Mouse (Mus musculus) kidney, adult 8-10 months (tissue): Measurements from ENCODE around the gene Emid1.
A peak's percentile ranks its signal among the peaks of the same experiment; 100 is the strongest.

Source experiments
- DNase-seq, 2 experiments: peaks; one replicate each; pipeline ENCODE4 v3.0.0; 2022

Gene Emid1

DNA sequence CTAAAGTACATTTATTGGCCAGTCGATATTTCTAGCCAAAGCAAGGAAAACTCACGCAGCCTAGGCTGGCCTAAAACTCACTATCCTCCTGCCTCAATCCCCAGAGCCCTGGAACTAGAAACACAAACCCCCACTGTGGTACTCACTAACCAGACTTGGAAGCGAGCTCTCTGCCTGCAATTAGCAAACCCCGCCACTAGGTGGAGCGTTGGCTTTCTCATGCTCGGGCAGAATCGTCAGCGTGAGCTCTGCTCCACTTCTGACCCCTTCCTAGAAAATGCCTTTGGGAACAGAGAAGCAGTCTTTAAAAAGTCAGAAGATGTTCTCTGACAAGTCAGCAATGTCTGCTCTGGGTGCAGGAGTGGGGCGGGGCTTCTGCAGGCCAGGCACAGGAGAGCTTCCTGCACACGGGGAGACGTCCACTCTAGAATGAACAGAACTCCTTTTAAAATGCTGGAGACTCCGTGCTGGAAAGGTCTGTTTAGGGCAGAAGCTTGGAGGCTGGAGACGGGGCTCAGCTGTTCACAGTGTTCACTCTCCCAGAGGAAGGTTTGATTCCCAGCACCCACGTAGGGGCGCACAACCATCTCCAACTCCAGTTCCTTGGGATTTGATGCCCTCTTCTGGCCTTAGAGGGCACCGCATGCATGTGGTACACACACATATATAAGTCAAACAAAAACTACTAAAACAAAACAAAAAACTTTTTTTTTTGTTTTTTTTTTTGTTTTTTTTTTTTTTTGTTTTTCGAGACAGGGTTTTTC is 8.8 kb upstream of the Emid1 start:
- DNase-seq, result peak in 1 of 2 experiments; percentile 56

DNA sequence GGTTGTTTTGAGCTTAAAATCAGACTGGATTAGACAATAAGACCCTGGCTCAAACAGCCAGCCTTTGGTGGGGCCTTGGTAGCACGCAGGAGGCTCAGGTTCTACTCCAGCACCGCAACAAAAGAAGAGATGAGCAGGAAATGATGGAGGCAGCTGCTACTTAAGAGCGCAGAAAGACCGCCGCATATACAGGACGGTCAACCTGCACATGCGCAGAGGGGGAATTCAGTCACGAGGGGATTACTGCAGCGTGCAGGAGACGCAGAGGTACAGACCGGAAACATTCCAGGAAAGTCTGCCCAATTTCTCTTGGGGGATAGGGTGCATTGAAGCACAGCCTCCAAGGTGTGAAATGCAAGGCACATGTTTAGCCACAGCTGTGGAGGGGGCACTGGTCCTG is 6.0 kb upstream of the Emid1 start:
- no peak for DNase-seq

- DNase-seq, result peak; percentile 55 to 71
Measured at GRCm38 (mm10) chr11:5154961-5155805, 3.1 kb upstream of the Emid1 start.

DNA sequence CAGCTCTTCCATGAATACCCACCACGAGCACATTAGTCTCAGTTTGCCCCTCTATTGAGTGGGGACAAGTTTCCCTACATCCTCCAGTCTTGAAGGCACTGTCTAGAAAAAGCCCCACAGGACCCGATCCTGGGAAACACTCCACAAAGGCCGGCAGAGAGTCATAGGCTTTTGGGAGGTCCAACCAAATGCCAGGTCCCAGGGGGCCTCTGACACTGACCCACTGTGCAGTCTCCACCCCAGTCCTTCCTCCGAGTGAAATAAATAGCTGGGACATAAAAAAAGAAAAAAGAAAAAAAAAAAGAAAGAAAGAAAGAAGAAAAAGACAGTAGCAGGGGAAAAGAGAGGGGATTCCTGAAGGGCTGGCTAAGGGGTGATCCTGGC is 818 bp downstream of the Emid1 start:
- peak in 1 of 2 experiments; percentile 29 for DNase-seq

- DNase-seq, result no peak
Measured at GRCm38 (mm10) chr11:5150416-5151246, 1.4 kb downstream of the Emid1 start.

- DNase-seq, result no peak
Measured at GRCm38 (mm10) chr11:5149955-5150354, 2.1 kb downstream of the Emid1 start.

DNA sequence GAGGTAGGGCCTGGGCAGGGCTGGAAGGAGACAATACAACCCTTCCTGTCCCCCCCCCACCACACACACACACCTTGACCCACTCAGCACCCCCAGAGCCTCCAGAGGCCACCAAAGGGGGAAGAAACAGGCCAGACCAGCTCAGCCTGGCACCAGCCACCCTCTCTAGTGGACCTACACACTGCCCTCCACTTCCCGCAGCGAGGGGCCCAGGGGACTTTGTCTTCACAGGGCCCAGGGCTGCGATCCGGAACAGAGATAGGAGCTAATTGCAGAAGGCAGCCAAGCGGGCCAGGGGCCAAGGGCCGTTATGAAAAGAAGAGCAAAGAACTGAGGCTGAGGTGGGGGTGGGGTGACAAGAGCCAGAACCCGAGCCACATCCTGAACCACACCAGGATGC is 2.8 kb downstream of the Emid1 start:
- DNase-seq, result peak; percentile 69 to 78

DNA sequence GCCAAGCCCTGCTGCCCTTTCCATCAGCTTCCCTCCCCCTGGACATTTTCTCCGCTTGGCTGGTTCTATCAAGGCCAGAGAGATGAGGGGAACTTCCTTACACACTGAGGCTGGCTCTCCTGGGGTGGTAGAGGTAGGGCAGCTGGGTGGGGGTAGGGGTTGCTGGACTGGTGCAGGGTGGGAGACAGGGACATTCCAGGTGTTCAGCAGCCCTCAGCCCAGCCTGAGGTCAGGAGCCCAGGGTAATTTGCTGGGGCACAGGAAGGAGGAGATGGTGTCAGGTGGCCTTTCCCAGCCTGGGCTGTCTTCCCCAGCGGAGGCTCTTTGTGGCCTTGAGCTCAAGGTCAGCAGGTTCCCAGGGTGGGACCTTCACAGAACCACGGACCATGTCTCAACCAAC is 6.5 kb downstream of the Emid1 start:
- no peak for DNase-seq

- no peak for DNase-seq
Measured at GRCm38 (mm10) chr11:5141965-5142364, 10.1 kb downstream of the Emid1 start.

DNA sequence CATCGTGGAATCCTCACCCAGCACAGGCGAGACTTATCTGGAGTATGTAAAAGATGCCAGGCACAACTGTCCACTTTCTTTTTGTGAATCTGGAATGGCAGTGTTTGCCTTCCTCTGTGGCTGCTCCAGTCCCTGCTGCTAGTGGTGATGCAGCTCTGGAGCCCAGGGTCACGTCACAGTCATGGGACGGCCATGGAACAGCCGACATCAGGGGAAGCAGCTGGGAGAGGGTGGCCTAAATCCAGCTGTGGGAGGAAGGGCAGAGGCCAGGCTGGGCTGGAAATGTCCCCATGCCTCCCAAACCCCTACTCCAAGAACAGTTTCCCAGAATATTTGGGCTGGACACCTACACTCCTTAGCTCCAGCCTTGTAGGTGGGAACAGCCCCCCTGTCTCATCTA is 10.8 kb downstream of the Emid1 start:
- DNase-seq, result no peak

DNA sequence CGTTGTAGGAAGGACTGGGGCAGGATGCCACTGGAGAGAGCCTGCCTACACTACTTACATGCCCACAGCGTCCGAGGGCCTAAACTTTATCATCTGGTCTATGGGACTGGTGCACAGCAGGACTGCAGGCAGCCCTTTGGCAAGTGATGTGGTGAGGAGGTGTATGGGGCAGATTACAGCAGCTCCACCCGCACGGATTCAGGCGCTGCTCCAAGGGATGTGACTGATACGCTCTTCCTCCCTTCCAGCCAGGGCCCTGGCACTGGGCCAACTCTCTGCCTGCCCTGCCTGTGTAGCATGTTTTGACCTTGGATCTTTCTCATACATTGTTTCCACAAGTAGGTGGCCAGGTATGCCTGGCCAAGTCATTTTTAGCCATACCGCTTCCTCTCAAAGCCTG is 11.4 kb downstream of the Emid1 start:
- DNase-seq, result peak; percentile 61 to 66

DNA sequence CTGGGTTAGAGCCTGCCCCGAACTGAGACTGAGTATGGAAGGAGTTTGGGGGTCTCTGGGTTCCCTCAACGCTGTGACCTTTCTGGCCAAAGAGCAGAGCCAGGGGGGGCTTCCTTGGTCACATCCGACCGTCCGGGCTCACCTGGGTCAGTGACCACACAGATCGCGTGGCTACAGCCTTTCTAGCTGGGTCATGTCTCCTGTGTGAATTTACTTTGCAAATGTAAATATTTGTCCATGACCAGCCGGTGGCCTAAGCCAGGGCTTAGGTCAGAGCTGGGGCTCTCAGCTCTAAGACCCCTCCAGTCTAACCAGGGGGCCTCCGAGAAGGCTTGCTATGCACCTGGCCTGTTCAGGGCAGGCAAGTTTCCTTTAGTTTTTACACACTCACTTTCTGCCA is 12.7 kb downstream of the Emid1 start:
- DNase-seq, result no peak

- DNase-seq, result no peak
Measured at GRCm38 (mm10) chr11:5138642-5139041, 13.4 kb downstream of the Emid1 start.

GRCm38 (mm10) chr11:5135914-5136313 is 16.1 kb downstream of the Emid1 start:
- peak in 1 of 2 experiments; percentile 39 for DNase-seq

DNA sequence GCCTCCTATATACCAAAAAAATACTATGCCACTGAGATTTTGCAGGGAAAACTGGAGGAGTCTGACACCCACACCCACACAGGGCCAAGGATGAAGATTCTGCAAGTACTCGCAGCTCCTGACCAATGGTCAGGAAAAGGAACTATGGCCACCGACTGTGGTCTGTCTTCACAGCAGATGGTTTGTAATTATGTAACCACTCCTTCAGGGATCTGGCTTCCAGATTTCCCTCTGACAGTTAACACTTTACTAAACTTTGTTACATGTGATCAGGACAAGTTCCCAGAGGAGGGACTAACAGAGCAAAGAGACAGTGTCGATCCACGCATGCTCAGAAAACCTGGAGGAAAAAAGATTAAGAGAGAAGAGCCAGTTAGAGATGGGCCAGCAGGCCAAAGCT is 19.3 kb downstream of the Emid1 start:
- DNase-seq, result no peak

DNA sequence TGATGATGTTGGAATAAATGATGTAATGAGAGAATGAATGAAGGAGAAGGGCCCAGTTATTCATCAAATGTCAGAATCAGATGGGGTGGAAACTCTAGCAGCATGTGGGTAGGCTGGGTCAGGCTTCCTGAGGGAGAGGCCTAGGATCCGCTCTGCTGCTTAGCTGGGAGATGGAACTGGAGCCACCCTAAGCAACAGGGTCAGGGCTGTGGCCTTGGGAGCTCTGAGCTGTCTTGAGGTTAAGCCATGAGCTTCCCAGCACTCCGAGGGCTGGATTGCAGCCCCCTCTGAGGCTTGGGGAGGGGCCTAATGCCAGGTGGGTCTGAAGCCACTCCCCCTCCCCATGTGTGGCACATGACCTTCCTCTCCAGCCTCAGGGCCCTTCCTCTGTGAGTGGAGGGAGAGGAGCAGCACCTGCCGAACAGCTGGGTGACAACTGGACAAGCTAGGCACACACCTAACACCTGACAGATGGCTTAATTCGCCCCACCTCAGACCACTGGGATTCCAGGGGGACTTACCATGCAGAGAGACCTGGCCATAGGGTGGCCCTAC is 21.9 kb downstream of the Emid1 start:
- DNase-seq, result no peak

DNA sequence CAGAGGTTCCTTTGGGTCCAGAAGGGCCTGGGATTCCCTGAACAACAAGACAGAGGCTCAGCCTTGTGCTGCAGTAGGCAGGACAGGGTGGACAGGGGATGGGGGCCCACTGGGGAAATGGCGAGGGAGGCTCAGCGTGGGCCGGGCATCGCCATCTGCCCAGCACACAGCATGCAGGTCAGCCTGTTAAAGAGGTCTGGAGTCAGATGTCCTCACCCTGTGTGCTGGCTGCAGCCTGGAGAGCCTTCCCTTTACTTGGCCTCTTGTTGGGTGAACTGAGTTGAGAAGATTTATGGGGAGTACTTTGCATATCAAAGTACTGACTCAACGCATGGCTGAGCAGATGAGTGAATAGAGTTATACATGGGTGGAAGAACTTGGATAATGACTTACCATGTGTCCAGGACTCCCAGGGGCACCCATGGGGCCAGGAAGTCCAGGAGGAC is 23.0 kb downstream of the Emid1 start:
- no peak for DNase-seq

- DNase-seq, result no peak
Measured at GRCm38 (mm10) chr11:5125713-5126112, 26.3 kb downstream of the Emid1 start.

GRCm38 (mm10) chr11:5114931-5115581 is 37.0 kb downstream of the Emid1 start:
- peak; percentile 76 to 92 for DNase-seq

DNA sequence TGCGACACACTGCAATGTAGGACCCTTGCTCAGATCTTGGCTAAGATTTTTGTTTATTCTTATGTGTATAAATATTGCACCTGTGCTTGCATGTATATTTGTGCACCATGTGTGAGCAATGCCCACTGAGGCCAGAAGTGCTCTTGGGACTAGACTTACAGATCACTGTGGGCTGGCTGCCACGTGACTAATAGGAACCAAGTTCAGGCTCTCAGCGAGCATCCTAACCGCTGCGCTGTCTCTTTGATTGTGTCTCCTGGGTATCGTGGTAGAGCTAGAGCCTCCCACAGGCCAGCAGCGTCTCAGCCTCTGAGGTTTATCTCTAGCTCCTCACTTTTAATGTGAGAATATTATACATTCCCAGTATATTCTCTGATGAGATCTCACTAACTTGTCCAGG is 38.4 kb downstream of the Emid1 start:
- no peak for DNase-seq

DNA sequence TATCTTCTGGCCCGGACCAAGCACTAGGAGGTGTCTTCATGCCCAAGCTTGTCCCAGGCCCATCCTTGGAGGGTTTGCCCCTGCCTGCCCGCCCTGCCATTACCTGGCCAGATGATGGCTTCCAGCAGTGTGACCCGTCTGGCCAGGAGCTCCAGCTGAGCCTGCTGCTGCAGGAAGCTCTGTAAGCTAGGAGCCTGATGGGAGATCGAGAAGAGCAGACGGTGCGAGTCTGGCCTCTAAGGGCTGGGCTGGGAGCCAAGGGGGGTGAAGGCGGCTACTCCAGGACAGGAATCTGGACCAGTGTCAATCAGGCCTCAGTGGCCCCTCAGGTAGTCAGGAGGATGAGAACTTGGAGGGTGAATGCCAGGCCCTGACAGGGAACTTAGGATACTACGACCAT is 42.6 kb downstream of the Emid1 start:
- no peak for DNase-seq

- DNase-seq, result no peak
Measured at GRCm38 (mm10) chr11:5103986-5104509, 48.0 kb downstream of the Emid1 start.
